Mouse (Mus musculus) left cerebral cortex, postnatal 36 days (tissue): ENCODE measurements around the gene Mettl7a2. TPM values are rescaled to one million over a fixed set of nuclear protein-coding genes. Genes with fewer than 3 reads are reported as not detected.

Experiments
- DNase-seq, 2 experiments: peaks; one replicate each; pipeline ENCODE4 v3.0.0; 2021 to 2022; ENCODE audit warnings: low spot score in 2 of 2, mixed read lengths in 1 of 2
- intact Hi-C: fragments of 180-260 bp; cut with DNase I; formaldehyde crosslinking; loops from one replicate; pipeline ENCODE4 v1.15.1; 2025
- total RNA-seq, 2 experiments: library from RNA; stranded (reverse); gene quantifications; 2 replicates each; pipeline ENCODE4 v1.2.3; 2021

Gene Mettl7a2
- total RNA-seq, 2 experiments from 2014 or later = 0.45 to 0.64 TPM

DNA sequence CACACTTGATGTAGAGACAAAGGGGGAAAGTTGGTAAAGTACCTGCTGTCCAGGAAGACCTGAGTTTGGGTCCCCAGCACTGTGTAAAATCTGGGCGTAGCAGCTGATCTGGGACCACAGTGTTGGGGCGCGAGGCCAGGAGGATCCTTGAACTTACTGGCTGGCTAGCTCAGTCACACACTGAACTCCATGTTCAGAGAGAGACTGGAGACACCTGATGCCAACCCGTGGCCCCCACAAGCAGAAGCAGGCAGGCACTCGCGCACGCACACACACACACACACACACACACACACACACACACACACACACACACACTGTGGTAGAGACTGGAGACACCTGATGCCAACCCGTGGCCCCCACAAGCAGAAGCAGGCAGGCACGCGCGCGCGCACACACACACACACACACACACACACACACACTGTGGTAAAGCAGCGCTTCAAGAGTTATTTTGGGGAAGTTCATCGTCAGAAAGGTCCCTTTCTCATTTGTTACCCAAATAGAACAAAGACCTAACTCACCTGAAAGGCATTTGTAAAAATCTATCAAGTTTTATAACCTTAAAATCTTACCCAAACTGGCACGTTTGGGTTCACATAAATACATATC, 35.3 kb downstream of the Mettl7a2 start:
- no peak for DNase-seq
- intact Hi-C loops = loop anchor here (10.0 kb wide), 1 partner anchor 66 kb away; no protein-coding TSS in a partner anchor

DNA sequence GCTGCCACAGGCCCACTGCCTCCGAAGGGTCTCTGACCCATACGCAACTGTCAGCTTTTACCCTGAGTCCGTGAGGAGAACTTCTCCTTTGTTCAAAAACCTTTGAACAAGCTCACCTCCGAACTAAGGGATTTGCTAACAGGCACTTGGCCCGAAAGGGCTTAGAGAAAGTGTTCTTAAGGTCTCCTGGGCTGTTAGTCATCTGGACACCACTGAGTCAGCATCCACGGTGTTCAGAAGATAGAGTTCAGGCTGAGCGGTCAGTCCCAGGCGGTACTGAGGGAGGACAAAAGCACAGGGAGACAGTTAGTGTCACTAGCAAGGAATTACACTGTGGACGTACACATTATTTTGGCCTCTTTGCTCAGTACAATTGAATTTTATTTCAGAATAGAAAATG, 35.9 kb downstream of the Mettl7a2 start:
- intact Hi-C loops = loop anchor here (10.0 kb wide), 1 partner anchor 66 kb away; no protein-coding TSS in a partner anchor

DNA sequence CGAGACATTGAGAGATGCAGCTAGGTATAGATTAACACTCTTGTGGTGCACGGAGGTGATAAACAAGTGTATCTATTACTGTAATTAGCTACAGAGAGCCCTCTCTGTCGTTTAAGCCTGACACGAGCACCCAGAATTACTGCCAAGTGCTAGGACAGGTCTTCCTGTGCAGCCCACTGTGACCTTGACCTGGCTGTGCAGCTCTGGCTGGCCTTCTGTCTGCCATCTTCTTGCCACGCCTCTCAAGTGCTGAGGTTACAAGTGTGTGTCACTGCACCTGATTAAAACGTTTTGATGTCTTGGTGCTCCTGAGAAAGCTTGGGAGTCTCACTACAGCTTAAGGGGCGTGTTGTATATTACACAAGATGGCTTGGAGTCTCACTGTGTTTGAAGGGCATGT, 38.1 kb downstream of the Mettl7a2 start:
- intact Hi-C loops = no loop called here
- DNase-seq = no peak

More for the DNA sequence above, 35.9 kb downstream of the Mettl7a2 start:
- no peak for DNase-seq

DNA sequence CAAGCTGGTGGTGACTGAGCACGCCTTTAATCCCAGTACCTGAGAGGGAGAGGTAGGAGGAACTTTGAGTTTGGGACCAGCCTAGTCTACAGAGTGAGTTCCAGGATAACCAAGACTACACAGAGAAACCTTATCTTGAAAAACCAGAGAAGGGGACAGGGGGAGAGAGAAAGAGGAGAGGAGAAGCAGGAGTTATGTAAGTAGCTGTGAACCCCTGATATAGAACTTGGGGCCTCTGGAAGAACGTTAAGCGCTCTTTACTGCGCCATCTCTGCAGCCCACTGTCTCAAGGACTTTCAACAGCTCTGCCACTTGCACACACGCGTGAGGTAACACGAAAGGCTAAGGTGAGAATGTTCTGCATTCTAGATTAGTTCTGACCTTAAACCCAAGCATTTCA, 38.6 kb downstream of the Mettl7a2 start:
- no peak for DNase-seq
- intact Hi-C loops = no loop called here

DNA sequence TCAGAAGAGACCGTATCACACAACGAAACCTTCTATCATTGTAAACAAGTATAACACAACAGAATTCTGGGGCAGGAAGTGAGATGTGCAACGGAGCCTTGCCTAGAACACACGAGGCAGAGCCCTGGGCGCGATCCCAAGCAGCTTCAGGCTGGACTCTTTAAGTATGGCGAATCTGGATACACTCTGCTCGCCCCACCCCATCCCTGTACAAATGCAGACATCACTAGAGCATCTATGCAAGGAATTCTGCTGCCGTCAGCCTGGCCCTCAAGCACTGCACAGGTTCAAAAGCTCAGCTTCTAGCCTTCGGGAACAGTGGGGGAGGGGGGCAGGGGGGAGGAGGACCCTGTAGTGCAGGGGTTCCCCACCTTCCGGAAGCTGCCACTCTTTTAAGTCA, 40.0 kb downstream of the Mettl7a2 start:
- DNase-seq = no peak
- intact Hi-C loops = no loop called here

DNA sequence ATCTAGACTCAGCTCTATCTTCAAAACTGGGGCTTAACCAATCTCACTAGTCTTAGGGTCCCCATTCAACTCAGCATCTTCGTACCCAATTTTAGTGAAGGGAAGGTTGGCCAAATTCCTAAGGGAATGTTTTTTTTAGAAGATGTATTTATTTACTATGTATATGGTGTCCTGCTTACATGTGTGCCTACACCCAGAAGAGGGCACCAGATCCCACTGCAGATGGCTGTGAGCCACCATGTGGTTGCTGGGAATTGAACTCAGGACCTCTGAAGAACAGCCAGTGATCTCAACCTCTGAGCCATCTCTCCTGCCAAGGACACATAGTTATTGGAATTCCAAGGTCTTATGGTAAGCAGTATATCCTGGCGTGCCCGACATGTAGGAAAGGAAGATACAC, 42.6 kb downstream of the Mettl7a2 start:
- intact Hi-C loops = no loop called here
- DNase-seq = no peak

DNA sequence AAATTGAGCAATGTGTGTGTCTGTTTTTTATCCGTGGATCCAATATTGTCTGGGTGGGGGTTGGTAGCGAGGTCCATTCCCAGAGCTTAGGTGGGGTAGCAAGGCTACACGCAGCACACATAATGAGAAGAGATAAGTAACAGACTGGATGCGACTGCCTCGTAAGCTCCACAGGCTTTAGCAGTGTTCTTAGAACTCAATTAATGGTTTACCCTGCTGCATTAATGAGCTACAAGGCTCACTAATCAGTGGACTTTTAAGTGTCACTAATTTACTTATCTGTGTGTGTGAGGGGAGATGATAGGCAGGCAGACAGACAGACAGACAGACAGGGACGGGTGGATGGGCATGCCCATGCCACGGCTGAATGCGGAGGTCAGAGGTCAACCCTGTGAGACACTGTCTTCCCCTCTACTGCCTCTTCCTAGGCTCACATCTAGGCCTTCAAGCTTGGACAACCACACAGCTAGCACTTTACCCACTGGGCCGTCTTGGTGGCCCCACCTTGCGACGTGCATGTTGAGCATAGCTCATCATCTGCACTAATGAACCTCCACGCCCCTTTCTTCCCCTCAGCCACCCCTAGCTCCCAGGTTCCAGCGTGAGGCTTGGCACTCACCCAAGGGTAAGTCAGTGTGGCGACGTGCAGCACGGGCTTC, 47.7 kb downstream of the Mettl7a2 start:
- intact Hi-C loops = no loop called here
- no peak for DNase-seq

DNA sequence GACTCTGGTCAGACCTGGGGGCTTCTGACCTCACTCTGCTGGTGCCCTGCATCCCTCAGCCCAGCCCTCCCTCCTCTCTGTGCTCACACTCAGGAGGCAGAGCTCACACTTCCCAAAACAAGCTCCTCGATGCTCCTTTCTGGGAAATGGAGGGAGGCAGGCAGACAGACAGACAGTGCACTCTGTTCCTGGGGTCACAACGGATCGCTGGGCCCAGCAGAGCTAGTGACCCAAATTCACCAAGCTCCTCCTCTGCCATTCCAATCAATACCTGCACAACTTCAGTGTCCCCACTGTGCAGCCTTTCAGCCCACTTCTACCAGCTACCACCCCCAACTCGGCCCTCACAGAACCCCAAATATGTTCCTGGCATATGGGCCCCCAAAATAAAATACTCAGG, 48.8 kb downstream of the Mettl7a2 start:
- intact Hi-C loops = no loop called here

DNA sequence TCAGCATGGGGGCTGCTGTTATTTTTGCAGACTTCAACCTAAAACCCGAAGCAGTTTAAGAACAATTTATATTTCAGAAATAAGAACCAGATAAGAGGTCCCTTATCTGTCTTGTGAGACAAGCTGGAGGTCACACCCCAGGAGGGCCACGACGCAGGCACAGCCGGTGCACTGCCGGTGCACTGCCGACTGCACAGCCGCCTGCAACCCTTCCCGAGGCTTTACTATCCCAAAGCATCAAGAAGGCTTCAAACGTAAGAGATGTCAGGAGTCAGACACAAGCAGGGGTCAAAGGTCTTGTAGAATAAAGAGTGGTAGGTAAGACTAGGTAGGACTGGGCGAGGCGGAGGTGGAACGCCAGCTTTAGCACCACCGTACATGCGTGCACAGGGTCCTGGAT, 49.3 kb downstream of the Mettl7a2 start:
- intact Hi-C loops = no loop called here
- DNase-seq = no peak

More for the DNA sequence above, 48.8 kb downstream of the Mettl7a2 start:
- no peak for DNase-seq

DNA sequence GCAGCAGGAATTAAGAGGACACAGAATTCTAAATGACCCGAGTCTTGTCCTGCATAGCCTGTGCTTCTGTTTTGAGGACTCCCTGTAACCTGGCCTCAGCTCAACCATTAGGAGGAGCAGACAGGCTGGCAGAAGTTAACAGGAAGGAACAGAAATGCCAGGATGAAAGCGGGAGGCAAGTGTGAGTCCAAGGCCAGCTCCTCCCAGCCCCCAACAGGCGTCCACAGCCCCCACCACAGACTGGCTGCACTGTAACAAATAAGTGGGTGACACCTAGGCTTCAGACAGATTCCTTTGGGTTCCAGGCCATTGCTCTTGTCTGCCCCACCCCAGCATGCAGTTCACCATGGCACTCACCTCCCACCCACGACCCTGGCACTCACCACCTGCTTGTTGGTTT, 49.8 kb downstream of the Mettl7a2 start:
- no peak for DNase-seq
- intact Hi-C loops = no loop called here

DNA sequence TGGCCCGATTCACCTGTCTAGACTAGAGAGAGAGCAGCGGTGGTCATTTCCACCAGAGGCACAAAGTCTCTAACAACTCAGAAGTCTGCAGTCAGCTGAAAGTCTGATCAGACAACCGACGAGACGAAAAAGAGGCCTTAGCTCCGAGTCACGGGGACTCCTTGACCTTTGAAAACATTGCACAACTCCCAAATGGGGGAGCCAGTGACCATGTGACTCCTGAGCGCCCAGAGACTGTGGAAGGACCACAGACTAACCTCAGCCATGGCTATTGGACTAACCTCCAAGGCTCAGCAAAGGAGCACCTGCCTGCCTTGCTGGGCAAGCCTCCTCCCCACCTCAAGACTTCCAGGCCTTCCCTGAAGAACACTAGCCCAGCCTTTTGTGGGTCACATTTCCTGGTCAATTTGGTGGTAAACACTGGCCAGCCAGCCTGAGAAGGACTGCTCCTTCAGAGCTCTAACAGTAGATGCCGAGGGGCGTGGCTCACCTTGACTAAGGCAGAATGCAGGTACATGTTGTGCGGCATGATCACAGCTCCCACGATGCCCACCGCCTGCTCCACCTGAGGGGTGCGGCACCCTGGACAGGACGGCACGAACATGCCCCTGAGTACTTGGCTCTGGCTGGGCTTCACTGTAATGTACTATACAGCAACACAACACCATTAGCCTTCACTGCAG, 50.5 kb downstream of the Mettl7a2 start:
- DNase-seq = no peak
- intact Hi-C loops = no loop called here

DNA sequence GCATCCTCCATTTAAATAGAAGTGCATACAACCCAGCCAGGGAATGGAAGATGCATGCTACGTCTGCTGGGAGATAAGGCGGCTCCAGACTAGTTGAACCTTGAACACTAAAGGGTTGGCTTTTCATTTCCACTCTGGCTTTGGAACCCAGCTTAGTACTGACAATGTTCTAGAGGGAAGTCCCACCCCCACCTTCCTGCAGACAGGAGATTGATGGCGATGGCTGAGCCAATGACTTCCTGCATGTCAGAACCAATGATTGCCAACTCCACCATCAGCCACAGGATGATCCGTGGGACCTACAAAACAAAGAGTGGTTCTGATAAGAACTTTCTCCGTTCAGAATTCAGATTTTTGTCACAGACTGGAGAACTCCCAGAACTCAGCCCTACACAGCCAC, 53.1 kb downstream of the Mettl7a2 start:
- no peak for DNase-seq
- intact Hi-C loops = no loop called here

DNA sequence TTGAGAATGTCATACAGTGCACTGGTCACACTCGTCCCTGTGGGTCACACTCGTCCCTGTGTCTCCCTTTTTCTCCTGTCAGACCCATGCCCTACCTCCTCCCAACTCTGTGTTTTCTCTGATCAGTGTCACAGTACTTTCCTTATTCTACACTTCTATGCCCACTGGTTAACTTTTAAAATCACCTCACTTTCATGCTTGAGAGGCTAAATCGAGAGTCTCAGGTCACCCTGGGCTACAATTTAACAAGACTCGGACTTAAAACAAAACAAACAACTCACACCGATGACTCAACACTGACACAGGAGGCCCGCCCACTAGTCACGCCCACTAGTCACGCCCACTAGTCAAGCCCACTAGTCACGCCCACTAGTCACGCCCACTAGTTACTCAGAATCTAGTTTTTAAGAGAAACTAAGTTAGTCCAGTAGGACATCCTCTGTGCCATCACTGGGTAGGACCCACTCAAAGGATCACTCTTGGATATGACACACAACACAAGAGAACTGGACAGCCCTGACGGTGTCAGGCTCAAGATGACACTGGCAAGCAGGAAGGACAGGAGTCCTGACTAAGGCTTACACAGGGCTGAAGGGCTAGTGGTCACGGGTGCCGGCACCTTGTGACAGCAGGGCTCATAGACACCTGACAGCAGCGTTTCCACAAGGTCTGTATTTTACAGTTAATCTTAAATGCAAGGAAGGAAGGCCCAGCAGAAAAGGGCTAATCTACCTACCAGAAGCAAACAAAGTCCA, 58.1 kb downstream of the Mettl7a2 start:
- intact Hi-C loops = no loop called here
- DNase-seq = no peak

Other genes starting within 250 kb of the Mettl7a2 start
- gene Atf1, start 125.4 kb upstream of the Mettl7a2 start, total RNA-seq = 10 to 100 TPM; 14.0 to 20.8 TPM
- not detected for gene Tmprss12, start 72.4 kb upstream of the Mettl7a2 start, total RNA-seq
- gene Mettl7a1, start 49.1 kb upstream of the Mettl7a2 start, total RNA-seq = 10 to 100 TPM; 29.3 to 32.3 TPM
- gene Mettl7a3, start 18.3 kb upstream of the Mettl7a2 start, total RNA-seq = under 1 TPM in 1 of 2 experiments, not detected in 1; 0.27 TPM
- not detected for gene Methig1, start 51 bp upstream of the Mettl7a2 start, total RNA-seq
- gene Higd1c, start 11.3 kb downstream of the Mettl7a2 start, total RNA-seq = not detected
- gene Gm5475, start 68.9 kb downstream of the Mettl7a2 start, total RNA-seq = not detected
- gene Slc11a2, start 71.9 kb downstream of the Mettl7a2 start, total RNA-seq = 10 to 100 TPM; 57.9 to 60.6 TPM
- gene Letmd1, start 115.8 kb downstream of the Mettl7a2 start, total RNA-seq = 10 to 100 TPM; 60.7 to 60.8 TPM
- 10 to 100 TPM; 33.8 to 38.0 TPM for gene Csrnp2, start 142.3 kb downstream of the Mettl7a2 start, total RNA-seq
- gene Tfcp2, start 198.8 kb downstream of the Mettl7a2 start, total RNA-seq = 10 to 100 TPM; 26.2 to 33.1 TPM
- gene Pou6f1, start 246.8 kb downstream of the Mettl7a2 start, total RNA-seq = 100 to 1,000 TPM; 128 to 140 TPM